Mouse (Mus musculus): Measurements from ENCODE around the gene N6amt1. TPM values are rescaled to one million over a fixed set of nuclear protein-coding genes. Genes with fewer than 3 reads are reported as not detected.

The N6amt1 gene
- 37.7 and 38.3 TPM in 2 replicates for polyA plus RNA-seq (2014; fragmentation: Nextera tagmentation; extraction: Ambion mirVana)

GRCm38 (mm10) chr16:87354075-87354583 is at the start of gene N6amt1:
N6amt1 (plus strand) TSS chr16:87354185.
- Histone ChIP-seq H3K27ac (ENCODE audit: low read depth, low read length) (peak within 1 kb of the TSS; percentile 96), H3K36me3 (ENCODE audit: control insufficient read depth, insufficient read depth, low read length) (peaks cover 6% of the 10 kb centered on the region), H3K4me3 (ENCODE audit: low read length) (peak within 1 kb of the TSS; percentile 65), H3K9me3 (ENCODE audit: control insufficient read depth, low read length) (no peaks in the 10 kb centered on the region), H3K4me1 (ENCODE audit: control insufficient read depth, insufficient read depth, low read length) (peaks cover 6% of the 10 kb centered on the region), H3K27me3 (ENCODE audit: control insufficient read depth, insufficient read depth, low read length) (no peaks in the 10 kb centered on the region), H3K4me2 (replicated peaks; ENCODE audit: low read depth, low read length) (peak within 1 kb of the TSS; percentile 49), H3K9ac (ENCODE audit: low read depth, low read length) (peak within 1 kb of the TSS; percentile 77)
- under 1% methylated on average over 48 of the region's 48 CpGs for WGBS
- peak; percentile 99 for ATAC-seq (ENCODE audit: low FRiP score, low TSS enrichment)

- Histone ChIP-seq H3K27me3 (ENCODE audit: control insufficient read depth, insufficient read depth, low read length) (no peaks in the 10 kb centered on the region), H3K4me1 (ENCODE audit: control insufficient read depth, insufficient read depth, low read length) (no peaks in the 10 kb centered on the region), H3K9me3 (ENCODE audit: control insufficient read depth, low read length) (no peaks in the 10 kb centered on the region), H3K9ac (ENCODE audit: low read depth, low read length) (no peak overlapping the region), H3K36me3 (ENCODE audit: control insufficient read depth, insufficient read depth, low read length) (no peaks in the 10 kb centered on the region), H3K27ac (ENCODE audit: low read depth, low read length) (no peak overlapping the region), H3K4me2 (replicated peaks; ENCODE audit: low read depth, low read length) (no peak overlapping the region), H3K4me3 (ENCODE audit: low read length) (no peak overlapping the region)
- no peak for ATAC-seq (ENCODE audit: low FRiP score, low TSS enrichment)
- 76% methylated on average over 11 of the region's 11 CpGs for WGBS
These were observed 48.6 kb upstream of the N6amt1 start for GRCm38 (mm10) chr16:87305251-87306011.

- Histone ChIP-seq H3K4me3 (ENCODE audit: low read length) (no peak overlapping the region), H3K9ac (ENCODE audit: low read depth, low read length) (no peak overlapping the region), H3K4me1 (ENCODE audit: control insufficient read depth, insufficient read depth, low read length) (no peaks in the 10 kb centered on the region), H3K27ac (ENCODE audit: low read depth, low read length) (no peak overlapping the region), H3K36me3 (ENCODE audit: control insufficient read depth, insufficient read depth, low read length) (no peaks in the 10 kb centered on the region), H3K4me2 (replicated peaks; ENCODE audit: low read depth, low read length) (no peak overlapping the region), H3K27me3 (ENCODE audit: control insufficient read depth, insufficient read depth, low read length) (no peaks in the 10 kb centered on the region), H3K9me3 (ENCODE audit: control insufficient read depth, low read length) (no peaks in the 10 kb centered on the region)
- no peak for ATAC-seq (ENCODE audit: low FRiP score, low TSS enrichment)
- 62% methylated on average over 10 of the region's 10 CpGs for WGBS
These were observed 46.8 kb upstream of the N6amt1 start for GRCm38 (mm10) chr16:87307109-87307735.

DNA sequence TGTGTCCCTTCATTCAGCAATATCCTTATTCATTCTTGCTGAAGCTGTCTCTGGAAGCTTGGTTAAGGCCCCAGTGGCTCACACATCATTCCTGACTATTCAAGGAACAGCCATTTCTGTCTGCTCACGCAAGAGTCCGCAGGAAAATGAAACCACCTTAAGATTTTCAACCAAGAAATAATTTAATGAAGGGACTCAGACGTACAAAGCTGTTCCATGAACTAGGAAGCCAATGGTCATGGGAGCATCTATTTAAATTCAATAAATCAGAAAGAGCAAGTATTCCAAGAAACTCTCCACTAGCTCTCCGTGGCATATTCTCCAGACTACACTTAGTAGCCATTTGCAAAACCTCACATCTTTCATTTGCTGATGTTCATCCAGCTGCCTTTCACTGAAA is 43.3 kb upstream of the N6amt1 start:
- 85% methylated on average over 4 of the region's 4 CpGs for WGBS
- no peak overlapping the region for H3K4me2 ChIP-seq (replicated peaks; ENCODE audit: low read depth, low read length)
- no peaks in the 10 kb centered on the region for H3K27me3 ChIP-seq (ENCODE audit: control insufficient read depth, insufficient read depth, low read length)
- no peak overlapping the region for H3K27ac ChIP-seq (ENCODE audit: low read depth, low read length)
- H3K4me1 ChIP-seq (ENCODE audit: control insufficient read depth, insufficient read depth, low read length) = no peaks in the 10 kb centered on the region
- no peak overlapping the region for H3K4me3 ChIP-seq (ENCODE audit: low read length)
- H3K9ac ChIP-seq (ENCODE audit: low read depth, low read length) = no peak overlapping the region
- ATAC-seq (ENCODE audit: low FRiP score, low TSS enrichment) = no peak
- H3K9me3 ChIP-seq (ENCODE audit: control insufficient read depth, low read length) = no peaks in the 10 kb centered on the region
- no peaks in the 10 kb centered on the region for H3K36me3 ChIP-seq (ENCODE audit: control insufficient read depth, insufficient read depth, low read length)

- Histone ChIP-seq H3K4me3 (ENCODE audit: low read length) (no peak overlapping the region), H3K9ac (ENCODE audit: low read depth, low read length) (no peak overlapping the region), H3K36me3 (ENCODE audit: control insufficient read depth, insufficient read depth, low read length) (no peaks in the 10 kb centered on the region), H3K4me2 (replicated peaks; ENCODE audit: low read depth, low read length) (no peak overlapping the region), H3K9me3 (ENCODE audit: control insufficient read depth, low read length) (no peaks in the 10 kb centered on the region), H3K4me1 (ENCODE audit: control insufficient read depth, insufficient read depth, low read length) (no peaks in the 10 kb centered on the region), H3K27me3 (ENCODE audit: control insufficient read depth, insufficient read depth, low read length) (no peaks in the 10 kb centered on the region), H3K27ac (ENCODE audit: low read depth, low read length) (no peak overlapping the region)
- 79% methylated on average over 5 of the region's 5 CpGs for WGBS
- no peak for ATAC-seq (ENCODE audit: low FRiP score, low TSS enrichment)
These were observed 35.7 kb upstream of the N6amt1 start for GRCm38 (mm10) chr16:87318200-87318811.

DNA sequence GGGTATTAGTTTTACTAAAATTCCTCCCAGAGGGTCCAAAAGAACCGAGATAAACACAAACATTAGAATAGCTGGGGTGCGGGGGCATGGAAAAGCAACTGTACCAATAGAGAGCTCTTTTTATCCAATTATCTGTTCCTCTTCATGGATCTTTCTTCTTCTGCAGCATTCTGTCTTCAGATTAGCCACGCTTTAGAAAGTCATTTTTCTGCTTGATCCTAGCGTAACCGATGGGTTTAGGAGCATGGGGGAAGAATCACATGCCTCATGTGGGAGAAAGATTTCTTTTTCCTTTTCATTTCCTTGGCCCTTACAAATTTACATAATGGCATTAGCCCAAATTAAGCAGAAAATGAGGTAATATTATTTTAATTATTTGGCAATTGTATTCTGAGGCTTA is 35.0 kb upstream of the N6amt1 start:
- Histone ChIP-seq H3K27ac (ENCODE audit: low read depth, low read length) (no peak overlapping the region), H3K4me3 (ENCODE audit: low read length) (no peak overlapping the region), H3K4me1 (ENCODE audit: control insufficient read depth, insufficient read depth, low read length) (no peaks in the 10 kb centered on the region), H3K36me3 (ENCODE audit: control insufficient read depth, insufficient read depth, low read length) (no peaks in the 10 kb centered on the region), H3K4me2 (replicated peaks; ENCODE audit: low read depth, low read length) (no peak overlapping the region), H3K27me3 (ENCODE audit: control insufficient read depth, insufficient read depth, low read length) (no peaks in the 10 kb centered on the region), H3K9me3 (ENCODE audit: control insufficient read depth, low read length) (no peaks in the 10 kb centered on the region), H3K9ac (ENCODE audit: low read depth, low read length) (no peak overlapping the region)
- 88% methylated on average over 5 of the region's 5 CpGs for WGBS
- ATAC-seq (ENCODE audit: low FRiP score, low TSS enrichment) = no peak

DNA sequence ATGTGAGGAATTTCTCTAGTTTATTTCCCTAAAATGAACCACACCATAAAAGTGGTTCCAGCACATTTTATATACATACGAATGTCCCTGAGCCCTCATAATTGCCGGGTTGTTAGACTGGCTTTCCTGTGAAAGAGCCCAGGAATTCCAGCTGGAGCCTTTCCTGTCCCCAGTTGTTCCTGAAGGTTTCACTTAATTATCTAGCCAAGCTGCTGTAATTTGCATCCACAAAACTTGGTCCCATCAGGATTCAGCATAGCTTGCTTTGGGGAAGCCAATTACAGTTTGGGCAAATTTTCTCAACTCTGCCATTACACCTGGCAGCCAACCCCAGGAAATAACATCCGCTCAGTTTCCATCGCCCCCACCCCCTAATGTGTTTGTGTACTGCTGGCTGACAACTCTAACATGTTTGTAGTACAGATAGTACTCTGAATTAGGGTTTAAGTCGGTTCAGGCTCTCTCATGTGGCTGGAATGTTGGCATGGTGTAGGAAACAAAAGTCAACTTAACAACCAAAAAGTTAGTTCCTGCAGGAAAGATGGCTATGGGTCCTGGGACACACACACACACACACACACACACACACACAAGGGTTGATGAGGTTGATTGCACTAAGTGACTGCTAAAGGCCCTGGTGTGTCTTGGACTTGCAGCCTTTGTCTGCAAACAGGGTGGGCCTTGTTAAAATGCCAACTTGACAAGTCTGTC is 34.3 kb upstream of the N6amt1 start:
- Histone ChIP-seq H3K9me3 (ENCODE audit: control insufficient read depth, low read length) (no peaks in the 10 kb centered on the region), H3K4me1 (ENCODE audit: control insufficient read depth, insufficient read depth, low read length) (peaks cover 5% of the 10 kb centered on the region; the same call in 1 of the 2 replicates), H3K4me3 (ENCODE audit: low read length) (no peak overlapping the region), H3K27me3 (ENCODE audit: control insufficient read depth, insufficient read depth, low read length) (no peaks in the 10 kb centered on the region), H3K27ac (ENCODE audit: low read depth, low read length) (no peak overlapping the region), H3K4me2 (replicated peaks; ENCODE audit: low read depth, low read length) (no peak overlapping the region), H3K9ac (ENCODE audit: low read depth, low read length) (no peak overlapping the region), H3K36me3 (ENCODE audit: control insufficient read depth, insufficient read depth, low read length) (no peaks in the 10 kb centered on the region)
- ATAC-seq (ENCODE audit: low FRiP score, low TSS enrichment) = no peak
- 71% methylated on average over 5 of the region's 5 CpGs for WGBS

DNA sequence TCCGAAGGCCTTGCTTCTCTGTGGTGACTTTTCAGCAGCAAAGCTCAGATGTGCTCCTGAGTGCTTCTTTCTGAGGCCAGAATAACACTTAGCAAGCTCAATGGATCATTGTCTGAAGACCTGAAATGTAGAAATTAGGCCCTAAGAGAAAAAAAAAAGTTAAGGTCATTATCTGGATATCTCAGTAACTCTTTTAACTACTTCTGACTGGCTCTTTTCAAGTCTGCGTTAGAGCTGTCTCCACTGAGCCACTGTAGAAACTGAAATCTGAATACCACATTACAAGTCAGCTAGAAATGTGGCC is 33.8 kb upstream of the N6amt1 start:
- no peak overlapping the region for H3K27ac ChIP-seq (ENCODE audit: low read depth, low read length)
- H3K36me3 ChIP-seq (ENCODE audit: control insufficient read depth, insufficient read depth, low read length) = no peaks in the 10 kb centered on the region
- no peaks in the 10 kb centered on the region for H3K9me3 ChIP-seq (ENCODE audit: control insufficient read depth, low read length)
- WGBS = 69% methylated on average over 2 of the region's 2 CpGs
- no peak overlapping the region for H3K4me3 ChIP-seq (ENCODE audit: low read length)
- ATAC-seq (ENCODE audit: low FRiP score, low TSS enrichment) = no peak
- no peak overlapping the region for H3K9ac ChIP-seq (ENCODE audit: low read depth, low read length)
- peaks cover 5% of the 10 kb centered on the region; the same call in 1 of the 2 replicates for H3K4me1 ChIP-seq (ENCODE audit: control insufficient read depth, insufficient read depth, low read length)
- no peaks in the 10 kb centered on the region for H3K27me3 ChIP-seq (ENCODE audit: control insufficient read depth, insufficient read depth, low read length)
- H3K4me2 ChIP-seq (replicated peaks; ENCODE audit: low read depth, low read length) = no peak overlapping the region

All from kidney, embryonic 14.5 days (tissue).